Mouse (Mus musculus): Measurements from ENCODE around the gene Ksr1. TPM values are rescaled to one million over a fixed set of nuclear protein-coding genes. Genes with fewer than 3 reads are reported as not detected.

The Ksr1 gene
- polyA plus RNA-seq, 1 experiment from 2014 or later = 4.6 TPM

- Histone ChIP-seq H3K4me2 (no peak overlapping the region), H3K27ac (replicated peaks) (no peak overlapping the region), H3K4me1 (replicated peaks) (peaks cover 64% of the 10 kb centered on the region), H3K4me3 (no peak overlapping the region), H3K9ac (no peak overlapping the region), H3K36me3 (no peaks in the 10 kb centered on the region), H3K27me3 (no peaks in the 10 kb centered on the region), H3K9me3 (no peaks in the 10 kb centered on the region)
- ATAC-seq (ENCODE audit: low read depth) = no peak
- 76% methylated on average over 2 of the region's 2 CpGs for WGBS
Observed at GRCm38 (mm10) chr11:79056027-79056426, 90.2 kb downstream of the Ksr1 start.

DNA sequence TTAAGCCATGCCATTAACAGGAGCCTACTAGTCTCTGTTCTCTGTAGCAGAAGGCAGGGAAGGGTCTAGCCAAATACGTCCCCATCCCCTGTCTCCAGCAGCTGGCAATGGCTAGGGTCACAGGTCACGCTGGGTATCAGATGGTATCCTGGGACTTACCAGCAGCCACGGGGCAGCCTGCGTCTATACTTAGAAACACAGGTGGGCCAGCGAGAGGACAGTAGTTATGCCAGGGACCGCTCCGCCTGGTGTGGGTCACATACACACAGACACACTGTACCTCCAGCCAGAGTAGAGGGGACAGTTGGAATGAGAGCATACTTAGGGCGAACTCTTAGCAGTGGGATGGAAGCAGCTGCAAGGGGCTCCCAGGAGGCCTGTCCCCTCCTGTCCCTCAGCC lies 91.0 kb downstream of the Ksr1 start:
- no peak overlapping the region for H3K4me2 ChIP-seq
- 65% methylated on average over 8 of the region's 8 CpGs for WGBS

GRCm38 (mm10) chr11:79054161-79055152 lies 91.8 kb downstream of the Ksr1 start:
- H3K9ac ChIP-seq = no peak overlapping the region
- no peaks in the 10 kb centered on the region for H3K27me3 ChIP-seq
- peaks cover 59% of the 10 kb centered on the region for H3K4me1 ChIP-seq (replicated peaks)
- H3K9me3 ChIP-seq = no peaks in the 10 kb centered on the region
- peak overlapping the region; percentile 25 for H3K27ac ChIP-seq (replicated peaks)
- WGBS = 62% methylated on average over 9 of the region's 9 CpGs
- no peak overlapping the region for H3K4me2 ChIP-seq
- no peaks in the 10 kb centered on the region for H3K36me3 ChIP-seq
- peak; percentile 24; the same call in 1 of the 2 replicates for ATAC-seq (ENCODE audit: low read depth)
- no peak overlapping the region for H3K4me3 ChIP-seq

More for the DNA sequence above, 91.0 kb downstream of the Ksr1 start:
- Histone ChIP-seq H3K9ac (no peak overlapping the region), H3K4me1 (replicated peaks) (peaks cover 64% of the 10 kb centered on the region), H3K36me3 (no peaks in the 10 kb centered on the region), H3K27ac (replicated peaks) (peak overlapping the region; percentile 25; the same call in 1 of the 2 replicates), H3K9me3 (no peaks in the 10 kb centered on the region), H3K27me3 (no peaks in the 10 kb centered on the region), H3K4me3 (no peak overlapping the region)
- peak; percentile 19; the same call in 1 of the 2 replicates for ATAC-seq (ENCODE audit: low read depth)

DNA sequence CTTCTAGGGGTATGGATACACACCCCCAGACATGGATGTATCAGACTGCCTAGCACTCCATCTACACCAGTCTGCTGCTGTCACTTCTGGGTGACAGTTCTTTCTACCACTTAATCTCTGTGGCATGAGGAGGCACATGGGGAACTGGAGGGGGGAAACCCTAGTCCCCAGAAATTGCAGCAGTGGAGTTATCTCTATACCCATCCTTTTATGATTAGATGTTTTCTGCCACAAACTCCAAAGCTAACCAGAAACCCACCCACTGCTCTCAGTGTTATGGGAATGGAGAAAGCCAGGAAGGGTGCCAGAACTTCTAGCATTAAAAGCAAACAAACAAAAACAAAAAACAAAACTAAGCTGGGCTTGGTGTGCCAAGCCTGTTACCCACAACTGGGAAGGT lies 92.8 kb downstream of the Ksr1 start:
- Histone ChIP-seq H3K27ac (replicated peaks) (no peak overlapping the region), H3K4me3 (no peak overlapping the region), H3K9ac (no peak overlapping the region), H3K9me3 (no peaks in the 10 kb centered on the region), H3K4me2 (no peak overlapping the region), H3K36me3 (no peaks in the 10 kb centered on the region), H3K27me3 (no peaks in the 10 kb centered on the region), H3K4me1 (replicated peaks) (peaks cover 57% of the 10 kb centered on the region)
- no peak for ATAC-seq (ENCODE audit: low read depth)

DNA sequence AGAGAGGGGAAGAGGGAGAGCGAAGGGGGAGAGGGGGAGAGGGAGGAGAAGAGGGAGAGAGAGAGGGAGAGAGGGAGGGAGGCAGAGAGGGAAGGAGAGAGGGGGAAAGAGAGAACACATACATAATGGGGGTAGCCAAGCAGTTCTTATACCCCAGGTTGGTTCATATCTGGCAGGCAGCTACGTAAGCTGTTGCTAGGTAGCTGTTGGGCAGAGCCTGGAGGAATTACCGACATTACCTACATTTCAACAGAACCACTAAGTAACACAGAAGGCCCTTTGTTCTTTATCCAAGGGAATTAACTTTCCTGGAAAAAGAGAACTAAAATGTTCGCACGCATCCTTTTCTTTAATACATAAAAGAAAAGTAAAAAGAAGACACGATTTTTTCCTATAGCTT lies 93.4 kb downstream of the Ksr1 start:
- Histone ChIP-seq H3K36me3 (no peaks in the 10 kb centered on the region), H3K27me3 (no peaks in the 10 kb centered on the region), H3K9ac (no peak overlapping the region), H3K9me3 (no peaks in the 10 kb centered on the region), H3K27ac (replicated peaks) (no peak overlapping the region), H3K4me2 (no peak overlapping the region), H3K4me1 (replicated peaks) (peaks cover 54% of the 10 kb centered on the region), H3K4me3 (no peak overlapping the region)
- ATAC-seq (ENCODE audit: low read depth) = no peak
- 67% methylated on average over 6 of the region's 6 CpGs for WGBS

DNA sequence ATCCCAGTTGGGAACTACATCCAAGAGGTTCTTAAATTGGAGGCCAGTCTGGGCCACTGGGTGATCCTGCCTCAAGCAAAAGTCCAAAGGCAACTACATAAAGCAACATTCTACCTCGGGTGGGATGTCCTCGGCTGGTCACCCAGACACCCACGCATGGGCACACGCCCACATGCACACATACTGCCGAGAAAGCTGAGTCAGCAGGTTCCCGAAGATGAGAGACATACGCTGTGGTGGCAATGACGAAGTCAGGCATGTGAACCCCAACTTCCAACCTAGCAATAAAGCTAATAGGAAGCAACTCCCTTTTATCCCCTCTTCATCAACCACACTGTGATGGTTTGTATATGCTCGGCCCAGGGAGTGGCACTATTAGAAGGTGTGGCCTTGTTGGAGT lies 94.7 kb downstream of the Ksr1 start:
- no peaks in the 10 kb centered on the region for H3K27me3 ChIP-seq
- H3K4me2 ChIP-seq = no peak overlapping the region
- ATAC-seq (ENCODE audit: low read depth) = no peak
- H3K4me1 ChIP-seq (replicated peaks) = peaks cover 52% of the 10 kb centered on the region
- H3K36me3 ChIP-seq = no peaks in the 10 kb centered on the region
- H3K9ac ChIP-seq = no peak overlapping the region
- no peak overlapping the region for H3K27ac ChIP-seq (replicated peaks)
- WGBS = 91% methylated on average over 9 of the region's 9 CpGs
- H3K4me3 ChIP-seq = no peak overlapping the region
- H3K9me3 ChIP-seq = no peaks in the 10 kb centered on the region

- no peak overlapping the region for H3K4me2 ChIP-seq
- no peak overlapping the region for H3K9ac ChIP-seq
- H3K4me1 ChIP-seq (replicated peaks) = peaks cover 52% of the 10 kb centered on the region
- no peaks in the 10 kb centered on the region for H3K27me3 ChIP-seq
- H3K36me3 ChIP-seq = no peaks in the 10 kb centered on the region
- WGBS = 93% methylated on average over 16 of the region's 16 CpGs
- H3K9me3 ChIP-seq = no peaks in the 10 kb centered on the region
- H3K4me3 ChIP-seq = no peak overlapping the region
- H3K27ac ChIP-seq (replicated peaks) = no peak overlapping the region
- no peak for ATAC-seq (ENCODE audit: low read depth)
Observed at GRCm38 (mm10) chr11:79050781-79051507, 95.3 kb downstream of the Ksr1 start.

GRCm38 (mm10) chr11:79048906-79049305 lies 97.3 kb downstream of the Ksr1 start:
- H3K9ac ChIP-seq = no peak overlapping the region
- peaks cover 9% of the 10 kb centered on the region for H3K36me3 ChIP-seq
- H3K9me3 ChIP-seq = no peaks in the 10 kb centered on the region
- H3K4me2 ChIP-seq = no peak overlapping the region
- peaks cover 35% of the 10 kb centered on the region for H3K4me1 ChIP-seq (replicated peaks)
- 80% methylated on average over 4 of the region's 4 CpGs for WGBS
- ATAC-seq (ENCODE audit: low read depth) = no peak
- no peaks in the 10 kb centered on the region for H3K27me3 ChIP-seq
- no peak overlapping the region for H3K4me3 ChIP-seq
- H3K27ac ChIP-seq (replicated peaks) = no peak overlapping the region

- Histone ChIP-seq H3K27ac (replicated peaks) (peak overlapping the region; percentile 65), H3K36me3 (peaks cover 18% of the 10 kb centered on the region), H3K4me1 (replicated peaks) (peaks cover 22% of the 10 kb centered on the region), H3K27me3 (no peaks in the 10 kb centered on the region), H3K4me2 (no peak overlapping the region), H3K9ac (peak overlapping the region; percentile 22; the same call in 1 of the 2 replicates), H3K9me3 (no peaks in the 10 kb centered on the region), H3K4me3 (no peak overlapping the region)
- 67% methylated on average over 11 of the region's 11 CpGs for WGBS
- ATAC-seq (ENCODE audit: low read depth) = no peak
Observed at GRCm38 (mm10) chr11:79047180-79047727, 99.0 kb downstream of the Ksr1 start.

GRCm38 (mm10) chr11:79046561-79047155 lies 99.5 kb downstream of the Ksr1 start:
- no peak overlapping the region for H3K9ac ChIP-seq

DNA sequence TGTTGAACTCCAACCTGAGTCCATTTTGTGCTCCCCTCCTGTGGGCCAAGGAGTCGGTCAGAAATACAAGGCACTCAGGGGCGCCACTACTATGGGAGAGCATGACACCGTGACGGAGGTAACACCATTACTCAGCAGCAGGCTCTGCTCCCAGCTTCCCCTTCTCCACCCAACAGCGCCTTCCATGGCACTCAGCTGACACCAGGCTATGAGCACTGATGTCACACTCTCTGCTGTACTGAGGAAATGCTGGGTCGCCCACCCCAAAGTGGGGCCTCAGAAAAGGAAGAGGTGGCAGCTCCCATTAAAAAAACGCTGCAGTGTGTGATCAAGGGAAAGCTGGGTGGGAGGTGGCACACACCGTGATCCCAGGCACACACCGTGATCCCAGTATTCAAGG lies 101.0 kb downstream of the Ksr1 start:
- Histone ChIP-seq H3K4me1 (replicated peaks) (peaks cover 20% of the 10 kb centered on the region), H3K27me3 (no peaks in the 10 kb centered on the region), H3K27ac (replicated peaks) (no peak overlapping the region), H3K9ac (no peak overlapping the region), H3K36me3 (peaks cover 31% of the 10 kb centered on the region), H3K4me3 (no peak overlapping the region), H3K9me3 (no peaks in the 10 kb centered on the region), H3K4me2 (no peak overlapping the region)
- no peak for ATAC-seq (ENCODE audit: low read depth)
- 90% methylated on average over 9 of the region's 9 CpGs for WGBS

More at GRCm38 (mm10) chr11:79046561-79047155, 99.5 kb downstream of the Ksr1 start:
- peak; percentile 73; the same call in 1 of the 2 replicates for ATAC-seq (ENCODE audit: low read depth)
- WGBS = 41% methylated on average over 8 of the region's 8 CpGs
- H3K9me3 ChIP-seq = no peaks in the 10 kb centered on the region
- H3K27ac ChIP-seq (replicated peaks) = peak overlapping the region; percentile 65
- H3K36me3 ChIP-seq = peaks cover 24% of the 10 kb centered on the region
- no peak overlapping the region for H3K4me3 ChIP-seq
- H3K27me3 ChIP-seq = no peaks in the 10 kb centered on the region
- H3K4me2 ChIP-seq = no peak overlapping the region
- peaks cover 20% of the 10 kb centered on the region for H3K4me1 ChIP-seq (replicated peaks)

Data from neural tube, embryonic 13.5 days (tissue).